Mouse (Mus musculus): Measurements from ENCODE around the gene Caly. TPM values are rescaled to one million over a fixed set of nuclear protein-coding genes. Genes with fewer than 3 reads are reported as not detected.

The Caly gene
- total RNA-seq, 4 experiments from 2014 or later, result 0.29 to 0.78 (median 0.47) TPM

DNA sequence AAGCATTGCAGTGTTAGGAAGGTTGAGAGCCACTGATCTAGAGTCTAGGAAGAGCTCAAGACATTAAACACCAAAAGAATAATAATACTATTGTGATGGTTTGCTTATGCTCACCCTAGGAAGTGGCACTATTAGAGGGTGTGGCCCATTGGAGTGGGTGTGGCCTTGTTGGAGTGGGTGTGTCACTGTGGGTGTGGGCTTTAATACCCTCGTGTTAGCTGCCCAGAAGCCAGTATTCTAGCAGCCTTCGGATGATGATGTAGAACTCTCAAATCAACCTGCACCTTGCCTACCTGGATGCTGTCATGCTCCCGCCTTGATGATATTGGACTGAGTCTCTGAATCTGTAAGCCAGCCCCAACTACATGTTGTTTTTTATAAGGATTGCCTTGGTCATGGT lies 39.6 kb downstream of the Caly start:
- no peak for DNase-seq (ENCODE audit: low spot score in 2 of 2)

DNA sequence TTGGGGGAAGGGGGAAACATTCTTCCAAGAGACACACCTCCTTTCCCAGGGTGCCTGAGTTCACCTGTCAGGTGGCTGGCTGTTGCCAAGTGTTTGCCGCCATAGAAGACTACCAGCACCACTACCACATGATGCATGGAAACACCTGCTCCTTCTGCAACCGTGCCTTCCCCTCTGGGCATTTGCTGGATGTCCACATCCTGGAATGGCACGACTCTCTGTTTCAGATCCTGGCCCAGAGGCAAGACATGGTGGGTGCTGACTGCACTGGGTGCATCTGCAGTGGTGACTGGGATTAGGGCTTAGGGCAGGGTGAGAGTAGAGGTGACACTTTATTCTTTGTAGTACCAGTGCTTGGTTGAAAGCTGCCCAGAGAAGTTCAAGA lies 45.2 kb downstream of the Caly start:
- DNase-seq (ENCODE audit: low spot score in 2 of 2), result no peak

DNA sequence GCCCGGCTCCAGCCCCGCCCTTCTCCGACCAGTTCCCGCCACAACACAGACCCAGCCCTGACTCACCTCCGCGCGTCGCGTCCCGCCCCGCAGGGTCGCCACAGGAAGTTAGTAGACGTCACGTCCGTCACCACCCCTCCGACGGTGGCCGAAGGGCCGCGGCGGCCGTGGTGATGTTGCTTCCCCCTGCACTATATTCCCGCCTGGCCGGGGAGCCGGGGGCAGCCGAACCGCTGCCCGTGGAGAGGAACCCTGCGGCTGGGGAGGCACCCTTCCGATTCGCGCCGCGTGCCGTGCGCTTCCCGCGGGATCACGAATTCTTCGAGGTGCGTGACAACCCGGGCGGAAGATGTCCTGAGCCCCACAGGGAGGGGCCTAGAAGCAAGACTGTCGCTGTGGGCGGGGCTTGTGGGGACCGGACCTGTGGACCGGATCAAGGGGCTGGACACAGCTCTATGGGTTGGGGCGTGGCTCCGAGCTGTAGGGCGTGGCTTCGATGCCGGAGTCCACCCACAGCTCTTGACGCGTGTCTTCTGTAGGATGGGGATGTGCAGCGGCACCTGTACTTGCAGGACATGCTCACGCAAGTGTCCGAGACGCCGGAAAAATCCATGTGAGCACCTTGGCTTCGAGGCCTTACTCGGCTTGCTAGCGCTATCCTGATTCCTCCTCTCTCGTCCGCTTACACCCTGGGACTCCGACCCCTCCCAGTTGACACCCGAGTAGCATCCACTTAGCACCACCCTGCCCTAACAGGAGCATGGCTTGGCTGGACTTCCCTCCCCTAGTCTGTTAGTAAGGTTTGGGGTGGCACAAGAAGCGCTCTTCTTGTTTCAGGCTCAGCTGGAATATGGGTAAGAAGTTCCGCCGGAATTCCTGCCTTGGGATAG lies 45.8 kb downstream of the Caly start, which contains the start of the genes Zfp511 and Tubgcp2:
Gene Zfp511 (plus strand): TSS at position 111 of the 890 bp plus-strand sequence.
Gene Tubgcp2 (minus strand): TSS at position 389 of the 890 bp plus-strand sequence.
- peak; percentile 90 to 94 for DNase-seq (ENCODE audit: low spot score in 2 of 2)

DNA sequence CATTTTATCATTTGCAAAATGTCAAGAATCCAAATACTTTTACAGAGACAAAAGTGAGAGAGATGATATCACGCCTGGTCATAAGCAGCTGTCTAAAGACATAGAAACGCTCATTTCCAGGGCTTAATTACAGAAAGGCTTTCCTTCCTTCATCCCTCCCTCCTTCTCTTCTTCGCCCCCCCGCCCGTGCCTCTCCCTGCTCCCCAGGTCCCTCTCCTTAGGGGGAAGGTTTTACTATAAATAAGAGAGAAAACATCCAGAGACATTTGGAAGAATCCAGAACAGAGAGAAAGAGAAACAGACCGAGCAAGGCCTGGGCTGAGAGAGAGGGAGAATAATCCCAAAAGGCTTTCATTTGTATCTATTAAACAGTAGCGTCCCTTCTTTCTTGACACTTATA lies 46.9 kb downstream of the Caly start:
- no peak for DNase-seq (ENCODE audit: low spot score in 2 of 2)

DNA sequence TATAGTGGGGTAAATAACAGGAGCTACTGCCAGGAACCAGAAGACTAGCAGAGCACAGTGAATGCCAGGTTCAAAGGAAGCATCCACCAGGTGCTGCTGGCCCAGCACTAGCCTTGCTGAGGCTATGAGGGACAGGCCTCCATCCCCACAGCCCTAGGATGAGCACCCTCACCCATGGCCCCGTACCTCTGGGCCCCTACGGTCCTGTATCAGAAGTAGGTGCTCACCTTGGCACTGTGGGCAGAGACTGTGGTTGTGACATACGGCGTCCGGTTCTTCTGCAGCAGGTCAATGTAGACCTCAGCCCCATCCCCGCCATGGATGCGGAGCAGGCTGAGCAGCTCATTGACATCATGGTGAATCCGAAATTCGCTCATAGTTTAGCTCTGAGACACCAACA lies 49.0 kb downstream of the Caly start:
- DNase-seq (ENCODE audit: low spot score in 2 of 2), result no peak

DNA sequence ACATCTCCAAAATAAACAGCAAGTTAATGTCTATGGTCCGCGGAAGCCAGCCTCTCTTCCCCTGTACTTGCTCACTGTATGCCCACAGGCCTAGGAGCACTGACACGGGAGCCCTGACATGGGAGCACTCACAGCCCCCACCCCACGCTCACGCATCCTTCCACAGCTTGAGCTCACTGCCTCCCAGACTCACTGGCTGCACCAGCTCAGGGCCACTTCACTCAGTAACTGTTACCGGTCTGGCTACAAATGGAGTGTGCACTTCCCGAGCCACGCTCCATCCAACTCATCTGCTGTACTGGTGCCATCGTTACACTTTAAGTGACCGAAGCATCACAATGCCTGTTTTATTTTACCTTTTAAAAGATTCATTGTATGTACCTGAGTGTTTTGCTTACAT lies 50.0 kb downstream of the Caly start:
- DNase-seq (ENCODE audit: low spot score in 2 of 2), result no peak

DNA sequence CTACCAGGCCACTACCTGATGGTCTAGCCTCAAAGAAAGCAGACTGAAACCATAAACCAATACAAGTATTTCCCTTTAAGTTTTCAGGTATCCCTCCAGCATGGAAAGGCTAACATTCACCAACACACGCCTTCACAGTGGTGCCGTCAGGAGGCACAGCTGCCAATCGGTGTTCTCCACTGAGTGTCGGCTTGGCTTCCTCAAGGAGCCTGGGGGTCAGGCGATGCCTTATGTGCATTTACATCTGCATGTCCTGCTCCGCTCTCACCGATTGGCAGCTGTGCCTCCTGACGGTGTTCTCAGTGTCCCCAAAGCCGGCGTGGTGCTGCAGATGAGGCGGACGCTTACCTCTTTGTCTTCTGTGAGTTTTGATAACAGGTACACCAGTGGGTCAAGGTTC lies 50.6 kb downstream of the Caly start:
- no peak for DNase-seq (ENCODE audit: low spot score in 2 of 2)

Other genes starting within 250 kb of the Caly start
- gene Adgra1, start 248.4 kb downstream of the Caly start, total RNA-seq (2022), result not detected
- gene Kndc1, start 187.9 kb downstream of the Caly start, total RNA-seq (2022), result under 1 TPM in 1 of 4 experiments, not detected in 3; 0.07 TPM
- not detected for gene Utf1, start 138.8 kb downstream of the Caly start, total RNA-seq (2022)
- gene 6430531B16Rik, start 103.8 kb downstream of the Caly start, total RNA-seq (2022), result not detected
- under 1 TPM in 3 of 4 experiments, not detected in 1; 0.22 to 0.54 (median 0.39) TPM for gene Adam8, start 90.0 kb downstream of the Caly start, total RNA-seq (2022)
- gene Zfp511, start 46.2 kb downstream of the Caly start, total RNA-seq (2022), result 10 to 100 TPM in 1 of 4 experiments, 1 to 10 TPM in 3; 6.1 to 11.2 (median 8.4) TPM
- gene Tubgcp2, start 45.9 kb downstream of the Caly start, total RNA-seq (2022), result 10 to 100 TPM; 19.9 to 22.3 (median 20.9) TPM
- not detected for gene Msx3, start 33.5 kb downstream of the Caly start, total RNA-seq (2022)
- gene Prap1, start 10.8 kb upstream of the Caly start, total RNA-seq (2022), result not detected
- gene Fuom, start 19.9 kb upstream of the Caly start, total RNA-seq (2022), result 10 to 100 TPM; 28.9 to 41.2 (median 36.3) TPM
- gene Paox, start 33.3 kb upstream of the Caly start, total RNA-seq (2022), result 1 to 10 TPM; 1.5 to 4.3 (median 4.1) TPM
- gene Echs1, start 33.9 kb upstream of the Caly start, total RNA-seq (2022), result 100 to 1,000 TPM; 113 to 159 (median 136) TPM
- gene Mtg1, start 55.0 kb upstream of the Caly start, total RNA-seq (2022), result 10 to 100 TPM; 24.2 to 28.0 (median 25.1) TPM
- gene Sprn, start 72.3 kb upstream of the Caly start, total RNA-seq (2022), result under 1 TPM; 0.07 to 0.22 (median 0.16) TPM
- gene Olfr522, start 82.2 kb upstream of the Caly start, total RNA-seq (2022), result not detected
- gene Olfr523, start 90.7 kb upstream of the Caly start, total RNA-seq (2022), result not detected
- not detected for gene Olfr524, start 123.4 kb upstream of the Caly start, total RNA-seq (2022)
- gene Cd163l1, start 135.7 kb upstream of the Caly start, total RNA-seq (2022), result not detected
- gene 5830411N06Rik, start 164.7 kb upstream of the Caly start, total RNA-seq (2022), result not detected
- gene Olfr525, start 238.3 kb upstream of the Caly start, total RNA-seq (2022), result not detected

All from gastrocnemius, adult 8-10 months (tissue).